Mouse (Mus musculus) large intestine, adult 2 months (tissue): Measurements from ENCODE around the gene Cd81. TPM values are rescaled to one million over a fixed set of nuclear protein-coding genes. Genes with fewer than 3 reads are reported as not detected.

Experiments
- DNase-seq: peaks from one replicate; pipeline ENCODE4 v3.0.0-alpha.2; 2012; ENCODE audit warnings: low read depth, low spot score
- WGBS: fragments of 180-500 bp; shearing (Covaris S2); methylation state at CpG from one replicate; pipeline ENCODE4 v1.1.7; 2018; 5-methylcytosine and 5-hydroxymethylcytosine counted together
- polyA plus RNA-seq: library from polyadenylated mRNA; depleted of rRNA; stranded (reverse); fragments of >200 nt; gene quantifications from 2 replicates; pipeline ENCODE4 v1.2.3, GENCODE M21; 2012

The Cd81 gene
- polyA plus RNA-seq, 1 experiment, result 203 TPM

DNA sequence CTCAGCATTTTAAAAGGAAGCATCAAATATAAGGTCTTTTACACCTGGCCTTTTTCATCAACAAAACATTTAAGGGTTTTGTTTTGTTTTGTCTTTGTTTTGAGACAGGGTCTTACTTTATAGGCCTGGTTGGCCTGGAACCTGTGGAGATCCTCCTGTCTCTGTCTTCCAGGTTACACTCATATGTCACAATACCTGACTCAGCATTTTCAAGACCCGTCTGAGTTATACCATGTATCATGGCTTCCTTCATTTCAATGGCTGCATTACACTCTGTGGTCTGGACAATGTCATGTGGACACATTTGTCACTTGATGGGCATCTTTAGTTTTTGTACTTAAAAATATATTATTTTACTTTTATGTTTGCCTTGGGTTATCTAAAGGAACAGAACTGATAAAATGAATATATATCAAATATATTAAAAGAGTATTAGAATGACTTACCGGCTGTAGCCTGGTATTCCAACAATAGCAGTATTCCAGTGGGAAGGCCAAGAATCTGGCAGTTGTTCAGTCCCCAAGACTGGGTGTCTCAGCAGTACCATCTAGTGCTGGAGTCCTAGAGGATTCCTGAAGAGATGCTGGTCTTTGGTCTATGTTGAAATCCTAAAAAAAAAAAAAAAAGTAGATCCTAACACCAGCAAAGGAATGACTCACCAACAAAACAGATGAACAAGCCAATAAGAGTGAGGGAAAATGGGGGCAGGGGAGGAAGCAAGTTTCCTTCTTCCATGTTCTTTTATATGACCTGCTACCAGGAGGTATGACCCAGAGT is 8.3 kb upstream of the Cd81 start:
- WGBS, result 95% methylated on average over 2 of the region's 2 CpGs
- DNase-seq, result no peak

DNA sequence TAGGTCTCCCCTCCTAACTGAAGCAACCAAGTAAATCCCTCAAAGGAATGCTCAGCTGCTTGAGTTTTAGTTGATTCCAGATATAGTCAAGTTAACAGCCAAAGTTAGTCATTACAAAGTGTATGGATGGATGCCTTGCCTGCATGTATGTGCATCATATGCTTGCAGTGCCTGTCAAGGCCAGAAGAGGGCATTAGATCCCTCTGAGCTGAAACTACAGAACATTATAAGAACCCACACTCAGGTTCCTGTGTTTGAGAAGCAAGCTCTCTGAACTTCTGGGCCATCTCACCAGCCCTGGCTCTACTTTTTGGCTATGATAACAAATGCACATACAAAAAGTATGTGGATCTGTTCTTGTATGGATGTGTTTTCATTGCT is 7.7 kb upstream of the Cd81 start:
- no peak for DNase-seq

GRCm38 (mm10) chr7:143046358-143046757 is 6.2 kb upstream of the Cd81 start:
- no peak for DNase-seq
- 67% methylated on average over 7 of the region's 7 CpGs for WGBS

- DNase-seq, result no peak
- WGBS, result 61% methylated on average over 3 of the region's 3 CpGs
These were observed 3.2 kb upstream of the Cd81 start for GRCm38 (mm10) chr7:143049331-143049730.

GRCm38 (mm10) chr7:143049841-143050816 is 2.4 kb upstream of the Cd81 start:
- DNase-seq, result no peak
- 75% methylated on average over 3 of the region's 3 CpGs for WGBS

DNA sequence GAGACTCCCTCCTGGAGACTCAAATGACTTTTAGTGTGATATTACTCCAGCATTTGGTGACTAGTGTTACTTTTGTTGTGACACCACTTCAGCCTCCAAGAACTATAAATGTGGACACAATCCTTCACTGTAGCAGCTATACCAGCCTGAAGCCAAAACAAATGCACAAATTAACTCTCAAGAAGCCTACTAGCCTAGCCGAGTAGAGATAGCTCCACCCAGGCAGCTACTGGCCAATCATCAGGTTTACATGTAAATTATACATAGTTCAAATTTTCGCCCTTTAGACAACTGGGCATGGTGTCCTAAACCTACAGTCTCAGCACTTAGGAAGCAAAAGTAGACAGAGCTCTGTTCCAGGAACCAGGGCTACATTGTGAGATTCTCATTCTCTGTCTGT is 1.2 kb upstream of the Cd81 start:
- WGBS, result 31% methylated on average over 2 of the region's 2 CpGs
- no peak for DNase-seq

- under 1% methylated on average over 46 of the region's 46 CpGs for WGBS
- no peak for DNase-seq
These were observed 715 bp downstream of the Cd81 start for GRCm38 (mm10) chr7:143053008-143053899.

DNA sequence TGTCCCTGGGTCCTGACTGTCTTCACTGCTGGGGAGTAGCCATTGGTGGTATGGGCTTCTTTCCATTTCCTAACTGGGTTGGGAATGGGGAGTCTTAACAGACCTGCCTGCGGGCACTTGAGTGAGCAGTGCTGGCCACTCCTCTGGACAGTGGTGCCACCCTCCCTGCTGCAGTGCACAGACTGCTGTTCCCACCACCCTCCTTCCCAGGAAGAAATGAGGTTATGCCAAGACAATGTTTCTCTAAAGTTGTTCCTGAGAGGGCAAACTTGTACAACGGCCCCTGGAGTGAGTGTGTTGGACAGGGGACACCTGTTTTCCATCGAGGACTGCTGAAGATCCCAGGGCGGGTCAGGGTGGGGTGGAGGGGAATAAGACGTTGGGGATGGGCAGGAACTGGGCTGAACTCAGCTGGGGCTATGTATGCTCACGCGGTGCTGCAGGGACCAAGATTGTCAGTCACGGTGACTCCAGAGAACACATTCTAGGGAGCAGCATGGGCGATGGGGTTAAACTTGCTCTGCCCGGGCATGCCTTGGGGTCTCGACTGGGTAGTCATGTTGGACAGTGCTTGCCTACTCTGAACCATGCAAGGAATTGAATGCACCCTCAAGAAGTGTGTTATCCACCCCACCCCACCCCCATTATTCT is 1.5 kb downstream of the Cd81 start:
- WGBS, result 7% methylated on average over 11 of the region's 11 CpGs
- no peak for DNase-seq

DNA sequence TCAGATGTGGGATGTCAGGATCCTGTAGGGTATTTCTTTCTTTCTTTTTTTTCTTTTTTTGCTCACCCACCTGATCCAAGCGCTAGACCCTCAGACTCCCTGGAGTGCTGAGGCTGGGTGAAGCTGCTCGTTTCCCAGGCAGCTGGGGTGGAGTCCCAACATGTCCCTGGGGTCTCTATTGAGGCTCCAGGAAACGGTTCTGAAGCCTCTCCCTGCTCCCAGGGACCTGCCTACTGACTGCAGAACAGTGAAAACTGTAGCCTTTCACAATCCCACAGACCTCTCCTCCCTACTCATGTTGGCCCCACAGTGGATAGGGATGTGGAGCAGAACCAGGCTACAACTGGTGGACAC is 2.0 kb downstream of the Cd81 start:
- no peak for DNase-seq
- 28% methylated on average over 3 of the region's 3 CpGs for WGBS

DNA sequence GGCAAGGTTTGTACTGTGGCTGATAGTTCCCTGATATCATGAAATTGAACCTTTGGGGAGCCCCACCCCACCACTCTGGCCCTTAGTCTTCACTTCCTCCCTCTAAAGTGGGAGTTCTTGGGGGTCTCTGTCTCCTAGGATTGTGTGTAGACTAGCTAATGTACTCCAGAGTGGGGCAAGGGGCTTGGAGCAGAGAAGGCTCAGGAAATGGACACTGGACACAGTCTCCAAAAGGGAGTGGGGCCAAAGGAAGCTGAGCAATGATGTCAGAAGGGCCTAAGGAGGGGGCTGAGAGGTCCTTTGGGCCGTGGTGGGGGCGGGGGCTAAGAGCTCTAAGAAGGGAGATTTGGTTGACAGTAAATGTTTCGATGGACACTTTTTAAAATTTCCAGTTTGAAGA is 2.5 kb downstream of the Cd81 start:
- DNase-seq, result no peak
- 58% methylated on average over 3 of the region's 3 CpGs for WGBS

DNA sequence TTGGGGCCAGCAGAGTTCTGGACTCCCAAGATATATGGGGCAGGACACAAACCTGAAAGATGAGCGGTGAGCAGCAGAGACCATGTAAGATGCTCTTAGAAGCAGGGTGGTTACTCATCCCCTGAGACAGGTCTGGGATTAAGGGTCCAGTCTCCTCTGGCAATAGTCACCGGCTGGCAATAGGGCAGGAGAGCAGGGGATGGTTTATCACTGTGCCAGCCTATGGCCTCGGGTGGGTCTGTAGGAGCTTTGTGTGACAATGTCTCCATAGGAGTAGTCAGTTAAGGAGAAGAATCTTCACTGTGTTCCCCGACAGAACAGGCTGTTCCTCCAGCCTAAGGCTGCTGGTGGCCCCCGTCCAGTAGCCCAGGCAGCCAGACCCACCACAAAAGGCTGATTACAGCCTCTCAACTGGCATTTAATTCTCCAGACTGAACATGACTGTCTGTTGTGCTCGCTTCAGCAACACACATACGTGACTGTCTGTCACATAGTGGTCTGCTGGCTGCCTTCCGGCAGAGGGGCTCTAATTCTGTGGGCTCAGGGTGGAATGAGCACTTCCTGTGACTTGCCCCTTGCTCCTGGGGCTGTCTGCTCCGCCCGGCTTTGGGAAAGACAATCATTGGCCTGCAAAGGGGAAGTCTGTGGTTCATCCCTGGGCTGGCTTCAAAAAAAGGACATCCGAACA is 3.1 kb downstream of the Cd81 start:
- 39% methylated on average over 11 of the region's 11 CpGs for WGBS
- DNase-seq, result no peak

GRCm38 (mm10) chr7:143057023-143057422 is 4.5 kb downstream of the Cd81 start:
- 33% methylated on average over 5 of the region's 5 CpGs for WGBS
- no peak for DNase-seq

- WGBS, result 36% methylated on average over 9 of the region's 9 CpGs
- no peak for DNase-seq
These were observed 5.2 kb downstream of the Cd81 start for GRCm38 (mm10) chr7:143057667-143058220.

DNA sequence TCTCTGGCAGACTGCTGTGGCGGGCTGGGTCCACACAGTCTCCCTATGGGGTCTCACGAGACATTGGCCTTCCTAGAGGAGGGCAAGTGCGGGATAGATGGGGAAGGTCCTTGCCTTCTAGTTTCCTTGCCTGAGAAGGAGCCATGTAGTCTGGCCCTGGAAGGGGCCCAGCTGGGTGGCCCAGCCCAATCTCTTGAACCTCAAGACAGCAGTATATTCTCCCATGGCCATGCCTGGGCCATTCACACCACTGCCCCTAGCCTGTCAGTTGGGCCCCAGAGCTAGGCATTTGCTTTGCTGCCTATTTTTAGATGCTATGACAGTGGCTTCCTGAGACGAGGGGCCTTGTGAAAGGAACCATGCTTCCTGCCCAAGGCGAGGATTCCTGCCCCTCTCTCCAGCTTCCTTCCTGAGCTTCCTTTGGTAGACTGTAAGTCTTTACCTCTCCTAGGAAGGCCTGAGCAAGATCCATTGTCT is 5.7 kb downstream of the Cd81 start:
- 61% methylated on average over 5 of the region's 5 CpGs for WGBS
- no peak for DNase-seq

DNA sequence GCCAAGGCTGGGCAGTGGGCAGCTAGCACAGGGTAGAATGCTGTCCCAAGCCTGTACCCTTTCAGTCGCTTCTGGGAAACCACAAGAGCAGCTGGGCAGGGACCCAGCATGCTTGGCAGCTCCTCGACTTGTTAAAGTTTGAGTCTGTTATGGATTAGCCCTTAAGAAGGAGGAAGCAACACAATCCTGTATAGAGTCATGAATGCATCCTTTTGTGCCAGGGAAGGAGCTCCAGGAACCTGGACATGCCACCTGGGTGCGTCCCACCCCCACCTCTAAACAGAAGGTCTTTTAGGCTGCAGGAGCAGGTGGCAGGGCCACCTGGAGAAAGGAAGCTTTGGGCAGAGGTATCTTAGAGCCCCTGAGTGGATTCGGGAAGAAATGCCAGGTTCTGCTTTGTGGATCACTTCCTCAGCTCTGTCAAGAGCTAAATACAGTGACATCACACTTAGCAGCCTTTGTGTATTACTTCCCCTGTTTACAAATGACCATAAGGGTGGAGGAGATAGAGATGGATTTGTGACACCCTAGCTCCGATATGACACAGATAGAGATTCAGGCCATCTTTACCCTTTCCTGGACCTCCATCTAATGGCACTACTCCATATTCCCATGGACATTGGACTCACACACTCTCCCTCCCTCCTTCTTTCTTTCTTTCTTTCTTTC is 6.8 kb downstream of the Cd81 start:
- no peak for DNase-seq
- 13% methylated on average over 5 of the region's 5 CpGs for WGBS

GRCm38 (mm10) chr7:143062704-143063103 is 10.2 kb downstream of the Cd81 start:
- 23% methylated on average over 2 of the region's 2 CpGs for WGBS
- no peak for DNase-seq

DNA sequence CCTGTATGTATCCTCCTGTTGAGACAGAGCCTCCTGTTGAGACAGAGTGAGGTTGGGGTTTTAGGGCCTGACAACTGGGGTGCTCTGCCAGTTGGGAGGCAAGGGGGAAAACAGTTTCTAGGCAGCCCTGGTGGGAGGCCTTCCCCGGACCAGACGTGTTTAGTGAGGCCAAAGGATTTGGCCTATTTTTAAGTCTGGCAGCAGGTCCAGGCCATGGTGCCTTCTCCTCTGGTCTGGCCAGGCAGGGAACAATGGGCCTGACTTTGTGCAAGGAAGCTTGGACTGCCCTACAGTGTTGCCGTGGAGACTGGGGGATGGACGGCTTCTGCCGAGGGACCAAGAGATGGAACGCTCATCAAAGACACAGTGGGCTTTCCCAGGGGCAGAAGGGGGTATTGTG is 11.7 kb downstream of the Cd81 start:
- WGBS, result 74% methylated on average over 6 of the region's 6 CpGs
- no peak for DNase-seq

GRCm38 (mm10) chr7:143065692-143066091 is 13.2 kb downstream of the Cd81 start:
- WGBS, result 91% methylated on average over 2 of the region's 2 CpGs
- no peak for DNase-seq
